Mouse (Mus musculus): Measurements from ENCODE around the gene Igsf11. TPM values are rescaled to one million over a fixed set of nuclear protein-coding genes. Genes with fewer than 3 reads are reported as not detected.

Igsf11 gene
- polyA plus RNA-seq, 1 experiment from 2014 or later = 5.5 TPM

GRCm38 (mm10) chr16:38993711-38994110 is 101.2 kb downstream of the Igsf11 start:
- no peak overlapping the region for H3K9ac ChIP-seq
- peaks cover 12% of the 10 kb centered on the region for H3K4me1 ChIP-seq (replicated peaks)
- no peaks in the 10 kb centered on the region for H3K9me3 ChIP-seq
- H3K4me3 ChIP-seq = no peak overlapping the region
- 81% methylated on average over 7 of the region's 7 CpGs for WGBS
- no peak overlapping the region for H3K4me2 ChIP-seq
- no peak overlapping the region for H3K27ac ChIP-seq (replicated peaks)
- no peaks in the 10 kb centered on the region for H3K36me3 ChIP-seq
- ATAC-seq (ENCODE audit: low read depth) = no peak
- no peaks in the 10 kb centered on the region for H3K27me3 ChIP-seq

GRCm38 (mm10) chr16:38998496-38999258 is 106.2 kb downstream of the Igsf11 start:
- Histone ChIP-seq H3K4me2 (no peak overlapping the region), H3K27me3 (no peaks in the 10 kb centered on the region), H3K9ac (no peak overlapping the region), H3K9me3 (no peaks in the 10 kb centered on the region), H3K36me3 (no peaks in the 10 kb centered on the region), H3K4me1 (replicated peaks) (no peaks in the 10 kb centered on the region), H3K4me3 (no peak overlapping the region), H3K27ac (replicated peaks) (no peak overlapping the region)
- WGBS = 87% methylated on average over 6 of the region's 6 CpGs
- ATAC-seq (ENCODE audit: low read depth) = no peak

- Histone ChIP-seq H3K36me3 (no peaks in the 10 kb centered on the region), H3K27me3 (no peaks in the 10 kb centered on the region), H3K4me3 (no peak overlapping the region), H3K9me3 (no peaks in the 10 kb centered on the region), H3K9ac (no peak overlapping the region), H3K4me2 (no peak overlapping the region), H3K4me1 (replicated peaks) (no peaks in the 10 kb centered on the region), H3K27ac (replicated peaks) (no peak overlapping the region)
- ATAC-seq (ENCODE audit: low read depth) = no peak
Observed at GRCm38 (mm10) chr16:38999298-38999697, 106.8 kb downstream of the Igsf11 start.

GRCm38 (mm10) chr16:39006978-39007377 is 114.5 kb downstream of the Igsf11 start:
- Histone ChIP-seq H3K4me1 (replicated peaks) (no peaks in the 10 kb centered on the region), H3K9ac (no peak overlapping the region), H3K4me3 (no peak overlapping the region), H3K36me3 (no peaks in the 10 kb centered on the region), H3K9me3 (no peaks in the 10 kb centered on the region), H3K27ac (replicated peaks) (no peak overlapping the region), H3K4me2 (no peak overlapping the region), H3K27me3 (no peaks in the 10 kb centered on the region)
- ATAC-seq (ENCODE audit: low read depth) = no peak
- 95% methylated on average over 7 of the region's 7 CpGs for WGBS

GRCm38 (mm10) chr16:39019449-39019848 is 127.0 kb downstream of the Igsf11 start:
- ATAC-seq (ENCODE audit: low read depth) = peak; percentile 43; the same call in 1 of the 2 replicates

GRCm38 (mm10) chr16:39025989-39026736 is 133.7 kb downstream of the Igsf11 start:
- no peak overlapping the region for H3K9ac ChIP-seq
- no peaks in the 10 kb centered on the region for H3K36me3 ChIP-seq
- H3K4me3 ChIP-seq = no peak overlapping the region
- peak overlapping the region; percentile 61 for H3K27ac ChIP-seq (replicated peaks)
- no peak for ATAC-seq (ENCODE audit: low read depth)
- 0 out of 2 replicates have a peak, but pooled peaks cover 3% of the 10 kb centered on the region for H3K4me1 ChIP-seq (replicated peaks)
- H3K27me3 ChIP-seq = no peaks in the 10 kb centered on the region
- no peak overlapping the region for H3K4me2 ChIP-seq
- no peaks in the 10 kb centered on the region for H3K9me3 ChIP-seq
- WGBS = 48% methylated on average over 8 of the region's 8 CpGs

More at GRCm38 (mm10) chr16:39019449-39019848, 127.0 kb downstream of the Igsf11 start:
- no peak overlapping the region for H3K27ac ChIP-seq (replicated peaks)
- H3K27me3 ChIP-seq = no peaks in the 10 kb centered on the region
- no peak overlapping the region for H3K4me3 ChIP-seq
- H3K9ac ChIP-seq = no peak overlapping the region
- H3K36me3 ChIP-seq = no peaks in the 10 kb centered on the region
- H3K9me3 ChIP-seq = no peaks in the 10 kb centered on the region
- peaks cover 15% of the 10 kb centered on the region for H3K4me1 ChIP-seq (replicated peaks)
- no peak overlapping the region for H3K4me2 ChIP-seq
- 33% methylated on average over 2 of the region's 2 CpGs for WGBS

GRCm38 (mm10) chr16:39031350-39031749 is 138.9 kb downstream of the Igsf11 start:
- H3K27ac ChIP-seq (replicated peaks) = no peak overlapping the region
- no peak overlapping the region for H3K4me2 ChIP-seq
- H3K27me3 ChIP-seq = no peaks in the 10 kb centered on the region
- no peak overlapping the region for H3K4me3 ChIP-seq
- H3K9me3 ChIP-seq = no peaks in the 10 kb centered on the region
- H3K36me3 ChIP-seq = no peaks in the 10 kb centered on the region
- no peak overlapping the region for H3K9ac ChIP-seq
- H3K4me1 ChIP-seq (replicated peaks) = no peaks in the 10 kb centered on the region; the same call in 1 of the 2 replicates
- ATAC-seq (ENCODE audit: low read depth) = peak; percentile 82
- WGBS = 58% methylated on average over 2 of the region's 2 CpGs

GRCm38 (mm10) chr16:39037257-39037656 is 144.8 kb downstream of the Igsf11 start:
- H3K4me3 ChIP-seq = no peak overlapping the region
- H3K9me3 ChIP-seq = no peaks in the 10 kb centered on the region
- no peaks in the 10 kb centered on the region for H3K27me3 ChIP-seq
- H3K9ac ChIP-seq = no peak overlapping the region
- ATAC-seq (ENCODE audit: low read depth) = no peak
- no peaks in the 10 kb centered on the region for H3K4me1 ChIP-seq (replicated peaks)
- no peaks in the 10 kb centered on the region for H3K36me3 ChIP-seq
- 78% methylated on average over 4 of the region's 4 CpGs for WGBS
- no peak overlapping the region for H3K27ac ChIP-seq (replicated peaks)
- no peak overlapping the region for H3K4me2 ChIP-seq

GRCm38 (mm10) chr16:39044381-39044780 is 151.9 kb downstream of the Igsf11 start:
- Histone ChIP-seq H3K27ac (replicated peaks) (no peak overlapping the region), H3K9me3 (no peaks in the 10 kb centered on the region), H3K4me2 (no peak overlapping the region), H3K4me1 (replicated peaks) (no peaks in the 10 kb centered on the region), H3K27me3 (0 out of 2 replicates have a peak, but pooled peaks cover 6% of the 10 kb centered on the region), H3K36me3 (no peaks in the 10 kb centered on the region), H3K9ac (no peak overlapping the region), H3K4me3 (no peak overlapping the region)
- 24% methylated on average over 5 of the region's 5 CpGs for WGBS
- ATAC-seq (ENCODE audit: low read depth) = no peak

- 7% methylated on average over 4 of the region's 4 CpGs for WGBS
- no peak overlapping the region for H3K9ac ChIP-seq
- H3K9me3 ChIP-seq = no peaks in the 10 kb centered on the region
- no peaks in the 10 kb centered on the region for H3K36me3 ChIP-seq
- H3K4me1 ChIP-seq (replicated peaks) = no peaks in the 10 kb centered on the region
- 0 out of 2 replicates have a peak, but pooled peaks cover 6% of the 10 kb centered on the region for H3K27me3 ChIP-seq
- no peak overlapping the region for H3K27ac ChIP-seq (replicated peaks)
- ATAC-seq (ENCODE audit: low read depth) = peak; percentile 75; the same call in 1 of the 2 replicates
- H3K4me3 ChIP-seq = no peak overlapping the region
- H3K4me2 ChIP-seq = no peak overlapping the region
Observed at GRCm38 (mm10) chr16:39048889-39049288, 156.4 kb downstream of the Igsf11 start.

- Histone ChIP-seq H3K4me2 (no peak overlapping the region), H3K4me3 (no peak overlapping the region), H3K9me3 (no peaks in the 10 kb centered on the region), H3K4me1 (replicated peaks) (no peaks in the 10 kb centered on the region), H3K36me3 (no peaks in the 10 kb centered on the region), H3K9ac (no peak overlapping the region), H3K27ac (replicated peaks) (no peak overlapping the region), H3K27me3 (0 out of 2 replicates have a peak, but pooled peaks cover 3% of the 10 kb centered on the region)
- WGBS = 0% methylated on average over 2 of the region's 2 CpGs
- no peak for ATAC-seq (ENCODE audit: low read depth)
Observed at GRCm38 (mm10) chr16:39052971-39053370, 160.5 kb downstream of the Igsf11 start.

GRCm38 (mm10) chr16:39053779-39054178 is 161.3 kb downstream of the Igsf11 start:
- Histone ChIP-seq H3K9me3 (no peaks in the 10 kb centered on the region), H3K9ac (no peak overlapping the region), H3K36me3 (no peaks in the 10 kb centered on the region), H3K27ac (replicated peaks) (no peak overlapping the region), H3K4me2 (no peak overlapping the region), H3K4me3 (no peak overlapping the region), H3K4me1 (replicated peaks) (no peaks in the 10 kb centered on the region), H3K27me3 (no peaks in the 10 kb centered on the region)
- no peak for ATAC-seq (ENCODE audit: low read depth)
- 78% methylated on average over 2 of the region's 2 CpGs for WGBS

All from neural tube, embryonic 13.5 days (tissue).